Mouse (Mus musculus) stomach, embryonic 15.5 days (tissue): ENCODE measurements at regions not wholly inside any gene's neighbourhood (a gene's known extent, or its start where the extent isn't known, plus 50 kb on each side); places are given as distances from the start of the nearest gene placed in this dataset.
A peak's percentile ranks its signal among the peaks of the same experiment; 100 is the strongest.
"Not testable (repeated sequence)": the region's sequence is repeated elsewhere in the genome, so short reads cannot be mapped to it uniquely, and the experiment has no call there.

Source experiments
- ATAC-seq: fragments of 200-750 bp; cut with Nextera tagmentation; 2 replicates; pipeline ENCODE4 v1.8.0; 2017; ENCODE audit warnings: low read depth, moderate number of reproducible peaks, moderate TSS enrichment; ENCODE audit not compliant: insufficient read depth, low FRiP score
- H3K27ac ChIP-seq: fragments of 300-500 bp; sonication (generic); 2 replicates; pipeline ENCODE4 v1.5.1; 2015; ENCODE audit warnings: mild to moderate bottlenecking, inconsistent platforms
- H3K27me3 ChIP-seq: fragments of 300-500 bp; sonication (generic); replicated peaks from 2 replicates; pipeline ENCODE4 v1.6.1; 2015; ENCODE audit warnings: inconsistent platforms
- H3K36me3 ChIP-seq: fragments of 300-500 bp; sonication (generic); 2 replicates; pipeline ENCODE4 v1.6.1; 2015; ENCODE audit warnings: inconsistent platforms
- H3K4me1 ChIP-seq: fragments of 300-500 bp; sonication (generic); 2 replicates; pipeline ENCODE4 v1.6.1; 2015; ENCODE audit warnings: inconsistent platforms
- H3K4me2 ChIP-seq: fragments of 300-500 bp; sonication (generic); 2 replicates; pipeline ENCODE4 v1.6.1; 2015; ENCODE audit warnings: mild to moderate bottlenecking, inconsistent platforms
- H3K4me3 ChIP-seq: fragments of 300-500 bp; sonication (generic); replicated peaks from 2 replicates; pipeline ENCODE4 v1.5.1; 2015; ENCODE audit warnings: inconsistent platforms
- H3K9ac ChIP-seq: fragments of 300-500 bp; sonication (generic); 2 replicates; pipeline ENCODE4 v1.6.1; 2015; ENCODE audit warnings: inconsistent platforms
- H3K9me3 ChIP-seq: fragments of 300-500 bp; sonication (generic); 2 replicates; pipeline ENCODE4 v1.6.1; 2016; ENCODE audit warnings: inconsistent platforms
- WGBS: fragments of 180-500 bp; shearing (Covaris S2); methylation state at CpG from one replicate; pipeline ENCODE4 v1.1.7; 2015; 5-methylcytosine and 5-hydroxymethylcytosine counted together

GRCm38 (mm10) chr16:20838151-20838550, 103.8 kb upstream of the Thpo start:
- Histone ChIP-seq H3K4me2 (no peak overlapping the region), H3K9ac (no peak overlapping the region), H3K4me1 (0 out of 2 replicates have a peak, but pooled peaks cover 9% of the 10 kb centered on the region), H3K27ac (no peak overlapping the region), H3K4me3 (no peak overlapping the region), H3K36me3 (no peaks in the 10 kb centered on the region), H3K27me3 (no peaks in the 10 kb centered on the region), H3K9me3 (no peaks in the 10 kb centered on the region)
- ATAC-seq = no peak
- WGBS = 20% methylated on average over 2 of the region's 2 CpGs

GRCm38 (mm10) chr16:20836866-20837265, 102.6 kb upstream of the Thpo start:
- H3K4me1 ChIP-seq = 0 out of 2 replicates have a peak, but pooled peaks cover 9% of the 10 kb centered on the region
- H3K27me3 ChIP-seq = no peaks in the 10 kb centered on the region
- H3K9ac ChIP-seq = no peak overlapping the region
- no peak for ATAC-seq
- H3K4me2 ChIP-seq = no peak overlapping the region
- H3K27ac ChIP-seq = peak overlapping the region; percentile 26; the same call in 1 of the 2 replicates
- H3K9me3 ChIP-seq = no peaks in the 10 kb centered on the region
- no peaks in the 10 kb centered on the region for H3K36me3 ChIP-seq
- WGBS = 31% methylated on average over 5 of the region's 5 CpGs
- no peak overlapping the region for H3K4me3 ChIP-seq

GRCm38 (mm10) chr16:20833838-20834237, 99.5 kb upstream of the Thpo start:
- not testable (repeated sequence) for H3K9me3 ChIP-seq, H3K4me2 ChIP-seq, ATAC-seq, H3K27ac ChIP-seq, H3K9ac ChIP-seq, H3K4me3 ChIP-seq, H3K27me3 ChIP-seq, H3K36me3 ChIP-seq
- H3K4me1 ChIP-seq = peaks cover 17% of the 10 kb centered on the region; the same call in 1 of the 2 replicates
- WGBS = 76% methylated on average over 10 of the region's 10 CpGs

- 79% methylated on average over 8 of the region's 8 CpGs for WGBS
- peaks cover 17% of the 10 kb centered on the region; the same call in 1 of the 2 replicates for H3K4me1 ChIP-seq
- no peaks in the 10 kb centered on the region for H3K27me3 ChIP-seq
- H3K36me3 ChIP-seq = no peaks in the 10 kb centered on the region
- H3K9me3 ChIP-seq = no peaks in the 10 kb centered on the region
- no peak overlapping the region for H3K4me2 ChIP-seq
- no peak overlapping the region for H3K9ac ChIP-seq
- no peak for ATAC-seq
- no peak overlapping the region for H3K27ac ChIP-seq
- no peak overlapping the region for H3K4me3 ChIP-seq
Observed at GRCm38 (mm10) chr16:20833301-20833700, 99.0 kb upstream of the Thpo start.

GRCm38 (mm10) chr16:20829732-20830435, 95.6 kb upstream of the Thpo start:
- no peak overlapping the region for H3K9ac ChIP-seq
- H3K27ac ChIP-seq = no peak overlapping the region
- peaks cover 8% of the 10 kb centered on the region; the same call in 1 of the 2 replicates for H3K4me1 ChIP-seq
- no peak for ATAC-seq
- no peaks in the 10 kb centered on the region for H3K9me3 ChIP-seq
- H3K4me3 ChIP-seq = no peak overlapping the region
- no peak overlapping the region for H3K4me2 ChIP-seq
- WGBS = 55% methylated on average over 6 of the region's 6 CpGs
- H3K36me3 ChIP-seq = no peaks in the 10 kb centered on the region
- H3K27me3 ChIP-seq = no peaks in the 10 kb centered on the region

GRCm38 (mm10) chr16:20828996-20829731, 94.9 kb upstream of the Thpo start:
- Histone ChIP-seq H3K4me2 (no peak overlapping the region), H3K27ac (no peak overlapping the region), H3K4me3 (no peak overlapping the region), H3K36me3 (no peaks in the 10 kb centered on the region), H3K9ac (no peak overlapping the region), H3K9me3 (no peaks in the 10 kb centered on the region), H3K27me3 (no peaks in the 10 kb centered on the region), H3K4me1 (peaks cover 8% of the 10 kb centered on the region; the same call in 1 of the 2 replicates)
- WGBS = 81% methylated on average over 5 of the region's 5 CpGs
- ATAC-seq = no peak

GRCm38 (mm10) chr16:20824226-20824625, 89.9 kb upstream of the Thpo start:
- no peaks in the 10 kb centered on the region for H3K36me3 ChIP-seq
- no peaks in the 10 kb centered on the region for H3K9me3 ChIP-seq
- no peak overlapping the region for H3K4me2 ChIP-seq
- no peaks in the 10 kb centered on the region for H3K4me1 ChIP-seq
- WGBS = 67% methylated on average over 7 of the region's 7 CpGs
- no peak overlapping the region for H3K9ac ChIP-seq
- H3K4me3 ChIP-seq = no peak overlapping the region
- no peaks in the 10 kb centered on the region for H3K27me3 ChIP-seq
- H3K27ac ChIP-seq = no peak overlapping the region
- no peak for ATAC-seq

- H3K4me2 ChIP-seq = no peak overlapping the region
- H3K36me3 ChIP-seq = no peaks in the 10 kb centered on the region
- H3K4me3 ChIP-seq = no peak overlapping the region
- H3K27me3 ChIP-seq = no peaks in the 10 kb centered on the region
- ATAC-seq = no peak
- peaks cover 9% of the 10 kb centered on the region; the same call in 1 of the 2 replicates for H3K4me1 ChIP-seq
- H3K9me3 ChIP-seq = no peaks in the 10 kb centered on the region
- H3K9ac ChIP-seq = no peak overlapping the region
- H3K27ac ChIP-seq = no peak overlapping the region
Observed at GRCm38 (mm10) chr16:20820939-20821338, 86.6 kb upstream of the Thpo start.

GRCm38 (mm10) chr16:20819568-20819967, 85.3 kb upstream of the Thpo start:
- ATAC-seq = no peak
- H3K9me3 ChIP-seq = no peaks in the 10 kb centered on the region
- H3K4me1 ChIP-seq = peaks cover 9% of the 10 kb centered on the region; the same call in 1 of the 2 replicates
- H3K27me3 ChIP-seq = no peaks in the 10 kb centered on the region
- no peak overlapping the region for H3K4me2 ChIP-seq
- no peaks in the 10 kb centered on the region for H3K36me3 ChIP-seq
- H3K27ac ChIP-seq = no peak overlapping the region
- H3K4me3 ChIP-seq = no peak overlapping the region
- no peak overlapping the region for H3K9ac ChIP-seq
- 79% methylated on average over 3 of the region's 3 CpGs for WGBS

- no peaks in the 10 kb centered on the region for H3K27me3 ChIP-seq
- no peak overlapping the region for H3K9ac ChIP-seq
- no peaks in the 10 kb centered on the region for H3K36me3 ChIP-seq
- peaks cover 9% of the 10 kb centered on the region; the same call in 1 of the 2 replicates for H3K4me1 ChIP-seq
- no peak overlapping the region for H3K27ac ChIP-seq
- WGBS = 26% methylated on average over 5 of the region's 5 CpGs
- ATAC-seq = no peak
- no peaks in the 10 kb centered on the region for H3K9me3 ChIP-seq
- no peak overlapping the region for H3K4me3 ChIP-seq
- no peak overlapping the region for H3K4me2 ChIP-seq
Observed at GRCm38 (mm10) chr16:20818711-20819189, 84.4 kb upstream of the Thpo start.

GRCm38 (mm10) chr16:20814976-20815375, 80.7 kb upstream of the Thpo start:
- peaks cover 9% of the 10 kb centered on the region; the same call in 1 of the 2 replicates for H3K4me1 ChIP-seq
- no peaks in the 10 kb centered on the region for H3K9me3 ChIP-seq
- 62% methylated on average over 2 of the region's 2 CpGs for WGBS
- no peak for ATAC-seq
- H3K9ac ChIP-seq = no peak overlapping the region
- H3K4me3 ChIP-seq = no peak overlapping the region
- H3K27me3 ChIP-seq = no peaks in the 10 kb centered on the region
- H3K27ac ChIP-seq = no peak overlapping the region
- no peak overlapping the region for H3K4me2 ChIP-seq
- no peaks in the 10 kb centered on the region for H3K36me3 ChIP-seq

GRCm38 (mm10) chr16:20814240-20814639, 79.9 kb upstream of the Thpo start:
- Histone ChIP-seq H3K4me3 (no peak overlapping the region), H3K27me3 (no peaks in the 10 kb centered on the region), H3K36me3 (no peaks in the 10 kb centered on the region), H3K9ac (no peak overlapping the region), H3K27ac (no peak overlapping the region), H3K4me1 (peaks cover 9% of the 10 kb centered on the region; the same call in 1 of the 2 replicates), H3K9me3 (no peaks in the 10 kb centered on the region), H3K4me2 (no peak overlapping the region)
- ATAC-seq = no peak
